Mouse (Mus musculus) macrophage (primary cell): ENCODE data around the gene Tnni1. TPM values are rescaled to one million over a fixed set of nuclear protein-coding genes. Genes with fewer than 3 reads are reported as not detected.

Experiments used
- H3K27ac ChIP-seq: fragments of 350-480 bp; formaldehyde crosslinking; 2 replicates; pipeline ENCODE4 v1.9.0; 2021
- H3K36me3 ChIP-seq: fragments of 350-480 bp; formaldehyde crosslinking; 2 replicates; pipeline ENCODE4 v1.9.0; 2021; ENCODE audit errors: inconsistent target
- H3K4me3 ChIP-seq: fragments of 350-480 bp; formaldehyde crosslinking; 2 replicates; pipeline ENCODE4 v1.9.0; 2021; ENCODE audit errors: inconsistent target
- H3K79me2 ChIP-seq: fragments of 350-480 bp; formaldehyde crosslinking; 2 replicates; pipeline ENCODE4 v1.9.0; 2021; ENCODE audit errors: inconsistent target
- WGBS: methylation state at CpG from one replicate; pipeline ENCODE4 v1.1.7; 2026; ENCODE audit warnings: inconsistent platforms; ENCODE audit not compliant: missing documents; 5-methylcytosine and 5-hydroxymethylcytosine counted together
- polyA plus RNA-seq: library from polyadenylated mRNA; stranded (reverse); fragments of 250-400 nt; gene quantifications from 3 replicates; pipeline ENCODE4 v1.2.4, GENCODE M21; 2018; ENCODE audit warnings: inconsistent platforms
- total RNA-seq, 78 experiments: library from RNA; depleted of rRNA; stranded (reverse); fragments of 250-400 nt; gene quantifications; 1 replicate in 9 of 78; 2 replicates in 24 of 78; 3 replicates in 43 of 78; 4 replicates in 2 of 78; pipeline ENCODE4 v1.2.4; 2018; ENCODE audit warnings: inconsistent platforms in 56 of 78

Tnni1 gene
- not detected for total RNA-seq (2018; cell fraction: chromatin; rRNA removed)
- total RNA-seq (2018; cell fraction: cytosol; rRNA removed) = under 1 TPM in 1 of 26 experiments, not detected in 25; 0.41 TPM
- total RNA-seq (2018; cell fraction: nucleus; rRNA removed) = not detected
- not detected in 3 replicates for polyA plus RNA-seq

DNA sequence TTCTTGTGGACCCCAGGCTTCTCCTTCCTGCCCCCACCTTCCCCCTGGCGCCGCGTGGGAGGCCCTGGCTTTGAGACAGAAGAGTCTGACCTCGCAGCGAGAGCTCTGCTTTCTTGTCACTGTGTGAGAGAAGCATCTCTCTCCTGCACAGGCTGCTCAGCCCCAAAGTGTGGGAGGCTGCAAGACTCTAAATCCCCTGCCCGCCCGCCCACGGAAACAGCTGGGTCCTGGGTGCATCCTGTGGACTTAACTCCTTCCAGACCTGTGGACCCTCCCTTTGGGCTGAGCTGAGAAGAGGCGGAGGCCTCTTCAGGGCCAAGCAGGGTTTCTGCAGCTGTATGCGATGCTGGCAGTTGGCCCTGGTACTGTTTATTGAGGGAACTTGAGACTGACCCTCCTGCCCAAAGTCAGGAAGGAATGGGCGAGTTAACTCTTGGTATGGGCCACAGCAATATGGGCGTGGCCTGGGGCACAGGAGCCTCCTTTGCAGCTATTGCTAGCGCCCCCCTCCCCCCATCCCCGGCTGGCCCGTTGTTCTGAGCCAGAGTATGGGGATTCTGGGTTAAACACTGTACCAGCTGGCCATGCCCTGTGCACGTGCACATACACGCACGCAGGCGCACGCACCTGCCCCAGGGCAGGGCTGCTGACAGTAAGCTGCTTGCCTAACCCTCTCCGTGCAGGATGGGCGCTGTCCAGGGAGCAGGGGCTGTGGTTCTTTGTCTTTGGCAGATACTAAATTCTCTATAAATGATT, at the start of gene Tnni1:
Gene Tnni1 (plus strand): TSS at position 655 of the 756 bp plus-strand sequence.
- Histone ChIP-seq H3K27ac (no peak within 1 kb of the TSS), H3K4me3 (no peak within 1 kb of the TSS), H3K36me3 (no peaks in the 10 kb centered on the region), H3K79me2 (no peaks in the 10 kb centered on the region)
- 24% methylated on average over 17 of the region's 22 CpGs for WGBS

DNA sequence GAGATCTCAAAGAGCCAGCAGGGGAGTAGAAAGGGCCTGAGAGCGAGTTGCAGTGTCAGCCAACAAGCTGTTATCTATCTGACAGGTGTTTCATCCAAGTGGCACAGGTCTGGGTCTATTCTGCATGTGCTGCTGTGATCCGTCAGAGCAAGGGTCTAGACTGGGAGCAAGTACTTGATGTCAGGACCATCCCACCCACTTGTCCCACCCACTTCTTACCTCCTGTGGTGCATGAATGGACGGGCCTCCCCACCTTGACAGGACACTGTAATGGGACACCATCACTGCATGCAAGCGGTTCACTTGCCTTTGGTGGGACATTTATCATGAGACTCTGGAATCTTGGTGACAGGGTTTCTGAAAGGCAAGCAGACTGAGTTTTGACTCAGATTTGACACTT, 49.4 kb upstream of the Tnni1 start:
- H3K36me3 ChIP-seq = no peaks in the 10 kb centered on the region
- H3K4me3 ChIP-seq = peak overlapping the region; percentile 67
- H3K79me2 ChIP-seq = peaks cover 56% of the 10 kb centered on the region
- 33% methylated on average over 4 of the region's 4 CpGs for WGBS
- H3K27ac ChIP-seq = peak overlapping the region; percentile 75

- Histone ChIP-seq H3K4me3 (peak overlapping the region; percentile 67), H3K36me3 (no peaks in the 10 kb centered on the region), H3K27ac (peak overlapping the region; percentile 75), H3K79me2 (peaks cover 61% of the 10 kb centered on the region)
- WGBS = 6% methylated on average over 3 of the region's 3 CpGs
These were observed 48.9 kb upstream of the Tnni1 start for GRCm38 (mm10) chr1:135730296-135730695.

DNA sequence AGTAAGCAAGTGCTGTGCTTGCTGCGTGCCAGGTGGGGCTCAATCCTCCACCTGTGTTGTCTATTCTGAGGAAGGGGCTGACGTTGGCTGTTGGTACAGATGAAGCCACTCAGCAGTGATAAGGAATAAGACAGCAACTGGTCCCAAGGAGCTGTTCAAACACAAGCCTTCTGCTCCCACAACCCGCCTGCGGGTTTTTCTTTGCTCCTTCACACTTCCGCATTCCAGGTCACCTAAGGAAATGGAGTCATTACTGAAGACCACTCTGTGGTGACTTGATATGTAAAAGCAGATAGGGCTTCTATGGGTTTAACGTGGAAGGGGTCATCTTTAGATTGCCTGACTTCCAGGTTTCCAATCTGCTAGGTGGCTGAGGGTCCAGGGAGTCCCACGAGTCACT, 47.8 kb upstream of the Tnni1 start:
- no peak overlapping the region for H3K4me3 ChIP-seq
- H3K36me3 ChIP-seq = no peaks in the 10 kb centered on the region
- 45% methylated on average over 7 of the region's 7 CpGs for WGBS
- peaks cover 72% of the 10 kb centered on the region for H3K79me2 ChIP-seq
- no peak overlapping the region for H3K27ac ChIP-seq

DNA sequence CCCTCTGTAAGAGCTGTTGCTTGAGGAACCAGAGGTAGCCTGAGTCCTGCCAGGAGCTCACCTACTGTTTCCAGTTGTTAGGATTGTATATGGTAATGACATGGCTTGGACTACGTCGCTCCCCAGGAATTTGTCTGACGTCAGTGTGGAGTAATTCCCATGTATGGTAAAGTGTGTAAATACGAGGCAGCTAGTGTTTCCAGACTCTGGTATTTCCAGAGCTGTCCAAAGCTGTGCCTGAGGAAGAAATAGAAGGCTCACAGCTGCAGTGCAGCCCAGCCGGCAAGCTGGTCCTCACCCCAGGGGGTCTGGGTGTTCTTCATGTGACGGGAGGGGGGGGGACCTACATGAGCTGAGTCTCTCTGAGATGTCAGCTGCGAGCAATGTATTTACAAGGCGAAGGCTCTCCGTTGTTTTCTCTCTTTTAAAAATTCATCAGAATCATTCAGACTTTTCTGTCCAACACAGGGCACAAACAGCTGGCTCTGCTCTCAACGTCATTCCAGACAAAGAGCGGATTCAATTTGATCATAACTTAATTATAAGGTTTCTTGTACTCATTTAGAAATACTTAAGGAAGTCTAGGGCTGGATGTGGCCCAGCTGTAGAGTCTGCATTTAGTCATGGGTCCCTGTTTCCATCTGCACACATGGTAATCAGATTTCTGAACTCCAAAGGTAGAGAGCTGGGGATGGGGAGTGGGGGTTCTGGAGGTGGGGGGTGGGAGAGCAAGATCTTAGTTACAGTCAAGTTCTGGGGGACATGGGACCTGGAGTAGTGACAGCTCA, 47.1 kb upstream of the Tnni1 start:
- H3K4me3 ChIP-seq = no peak overlapping the region
- no peak overlapping the region for H3K27ac ChIP-seq
- WGBS = 88% methylated on average over 11 of the region's 11 CpGs
- H3K79me2 ChIP-seq = peaks cover 78% of the 10 kb centered on the region
- no peaks in the 10 kb centered on the region for H3K36me3 ChIP-seq

GRCm38 (mm10) chr1:135734225-135734937, 44.9 kb upstream of the Tnni1 start:
- no peak overlapping the region for H3K4me3 ChIP-seq
- 88% methylated on average over 5 of the region's 7 CpGs for WGBS
- H3K79me2 ChIP-seq = peaks cover 100% of the 10 kb centered on the region
- H3K36me3 ChIP-seq = no peaks in the 10 kb centered on the region; the same call in 1 of the 2 replicates
- no peak overlapping the region for H3K27ac ChIP-seq

DNA sequence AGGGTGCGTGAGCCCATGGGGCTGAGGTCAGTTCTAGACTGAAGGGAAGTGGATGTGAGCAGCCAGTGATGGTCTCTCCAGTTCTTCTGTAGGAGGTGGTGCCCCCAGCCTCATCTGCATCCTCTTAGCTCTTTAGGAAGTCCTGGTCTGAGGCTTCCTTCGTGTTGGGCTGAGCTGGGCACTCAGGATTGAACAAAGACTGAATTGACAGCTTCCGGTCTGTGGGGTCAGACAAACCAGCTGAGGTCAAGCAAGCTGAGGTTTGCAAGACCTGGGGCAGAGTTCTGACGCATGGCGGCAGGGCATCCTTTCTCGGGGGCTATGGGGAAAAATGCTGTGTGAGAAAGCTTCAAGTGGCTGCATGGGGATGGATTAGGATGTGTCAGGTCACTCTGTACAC, 43.8 kb upstream of the Tnni1 start:
- Histone ChIP-seq H3K4me3 (no peak overlapping the region), H3K79me2 (peaks cover 97% of the 10 kb centered on the region), H3K27ac (no peak overlapping the region), H3K36me3 (no peaks in the 10 kb centered on the region; the same call in 1 of the 2 replicates)
- 67% methylated on average over 6 of the region's 6 CpGs for WGBS

DNA sequence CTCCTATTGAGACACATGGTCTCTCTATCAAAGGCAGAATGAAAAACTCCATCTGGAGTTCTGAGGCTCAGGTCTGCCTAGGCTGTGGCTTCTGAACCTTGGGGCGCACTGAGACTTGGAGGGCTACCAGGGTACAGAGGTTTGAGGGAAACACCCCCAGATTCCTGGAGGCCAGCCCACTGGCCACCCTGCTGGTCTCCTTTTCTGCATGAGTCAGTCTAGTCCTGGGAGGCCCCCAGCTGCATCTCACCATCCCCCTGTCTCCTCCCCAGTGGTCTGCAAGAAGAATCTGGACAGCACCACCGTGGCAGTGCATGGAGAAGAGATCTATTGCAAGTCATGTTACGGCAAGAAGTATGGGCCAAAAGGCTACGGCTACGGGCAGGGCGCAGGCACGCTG, 34.2 kb upstream of the Tnni1 start:
- no peak overlapping the region for H3K27ac ChIP-seq
- 92% methylated on average over 7 of the region's 7 CpGs for WGBS
- H3K79me2 ChIP-seq = peaks cover 26% of the 10 kb centered on the region; the same call in 1 of the 2 replicates
- no peak overlapping the region for H3K4me3 ChIP-seq
- H3K36me3 ChIP-seq = peaks cover 64% of the 10 kb centered on the region

DNA sequence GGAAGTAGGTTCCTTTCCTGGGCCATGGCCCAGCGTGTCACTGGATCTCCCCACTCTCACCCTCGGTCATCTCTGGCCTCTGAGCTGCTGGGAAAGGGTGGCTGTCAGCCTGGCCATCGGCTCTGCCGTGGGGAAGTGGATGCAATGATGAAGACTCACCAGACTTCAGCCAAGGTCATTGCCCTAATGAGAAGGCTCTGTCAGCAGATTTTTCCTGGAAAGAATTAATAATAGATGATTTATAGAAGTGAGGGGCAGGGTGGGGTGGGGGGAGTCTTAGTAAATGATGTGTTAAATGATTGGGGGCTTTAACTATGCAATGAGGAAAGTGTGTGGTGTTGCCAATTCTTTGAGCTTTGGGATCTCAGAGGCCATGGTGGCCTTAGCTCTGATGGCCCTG, 33.0 kb upstream of the Tnni1 start:
- peaks cover 16% of the 10 kb centered on the region; the same call in 1 of the 2 replicates for H3K79me2 ChIP-seq
- no peak overlapping the region for H3K27ac ChIP-seq
- H3K36me3 ChIP-seq = peaks cover 77% of the 10 kb centered on the region
- 78% methylated on average over 4 of the region's 4 CpGs for WGBS
- no peak overlapping the region for H3K4me3 ChIP-seq

- no peak overlapping the region for H3K27ac ChIP-seq
- H3K79me2 ChIP-seq = no peaks in the 10 kb centered on the region
- peaks cover 44% of the 10 kb centered on the region; the same call in 1 of the 2 replicates for H3K36me3 ChIP-seq
- 11% methylated on average over 10 of the region's 10 CpGs for WGBS
- no peak overlapping the region for H3K4me3 ChIP-seq
These were observed 26.4 kb upstream of the Tnni1 start for GRCm38 (mm10) chr1:135752737-135753348.

GRCm38 (mm10) chr1:135755287-135755686, 23.9 kb upstream of the Tnni1 start:
- no peak overlapping the region for H3K4me3 ChIP-seq
- H3K36me3 ChIP-seq = peaks cover 20% of the 10 kb centered on the region; the same call in 1 of the 2 replicates
- H3K27ac ChIP-seq = no peak overlapping the region
- H3K79me2 ChIP-seq = no peaks in the 10 kb centered on the region
- 89% methylated on average over 9 of the region's 9 CpGs for WGBS

- peaks cover 14% of the 10 kb centered on the region; the same call in 1 of the 2 replicates for H3K36me3 ChIP-seq
- H3K4me3 ChIP-seq = no peak overlapping the region
- no peak overlapping the region for H3K27ac ChIP-seq
- 76% methylated on average over 3 of the region's 3 CpGs for WGBS
- H3K79me2 ChIP-seq = no peaks in the 10 kb centered on the region
These were observed 23.3 kb upstream of the Tnni1 start for GRCm38 (mm10) chr1:135755913-135756312.

GRCm38 (mm10) chr1:135757287-135757686, 21.9 kb upstream of the Tnni1 start:
- H3K36me3 ChIP-seq = no peaks in the 10 kb centered on the region; the same call in 1 of the 2 replicates
- H3K79me2 ChIP-seq = no peaks in the 10 kb centered on the region
- 80% methylated on average over 8 of the region's 8 CpGs for WGBS
- H3K4me3 ChIP-seq = no peak overlapping the region
- no peak overlapping the region for H3K27ac ChIP-seq

DNA sequence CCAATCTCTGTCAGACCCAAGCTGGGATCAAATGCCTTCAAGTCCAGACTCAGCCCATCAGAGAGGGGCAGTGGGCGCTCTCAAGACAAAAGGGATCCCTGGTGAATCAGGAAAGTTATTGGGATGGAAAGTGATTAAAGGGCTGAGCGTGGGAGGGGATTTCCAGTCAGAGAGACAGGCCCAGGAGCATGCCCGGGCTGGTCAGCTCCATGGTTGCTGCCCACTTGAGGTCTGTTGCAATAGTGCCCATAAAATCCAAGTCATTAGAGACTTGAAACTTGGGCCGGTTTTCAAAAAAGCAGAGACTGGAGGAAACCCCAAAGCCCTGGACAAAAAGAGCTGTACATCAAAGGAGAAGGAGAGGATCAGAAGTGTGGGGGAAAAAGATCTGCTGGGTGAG, 19.5 kb upstream of the Tnni1 start:
- WGBS = 89% methylated on average over 4 of the region's 4 CpGs
- Histone ChIP-seq H3K27ac (no peak overlapping the region), H3K79me2 (no peaks in the 10 kb centered on the region), H3K36me3 (no peaks in the 10 kb centered on the region), H3K4me3 (no peak overlapping the region)
